Mouse (Mus musculus) cerebellum, postnatal 10 days (tissue): ENCODE data around the gene Rasl12.
A peak's percentile ranks its signal among the peaks of the same experiment; 100 is the strongest.

Experiments used
- DNase-seq, 2 experiments: peaks; one replicate each; pipeline ENCODE4 v3.0.0; 2021; ENCODE audit warnings: mixed read lengths in 2 of 2

Rasl12 gene

GRCm38 (mm10) chr9:65458975-65459374 lies 60.7 kb downstream of the Rasl12 start:
- no peak for DNase-seq

- no peak for DNase-seq
These were observed 61.9 kb downstream of the Rasl12 start for GRCm38 (mm10) chr9:65460198-65460597.

GRCm38 (mm10) chr9:65460732-65461442 lies 62.6 kb downstream of the Rasl12 start, which contains the start of gene Spg21:
TSS of gene Spg21 (plus strand) at chr9:65460947.
- peak; percentile 99 for DNase-seq

GRCm38 (mm10) chr9:65462544-65462943 lies 64.2 kb downstream of the Rasl12 start:
- no peak for DNase-seq

- DNase-seq = peak; percentile 39 to 52
These were observed 65.9 kb downstream of the Rasl12 start for GRCm38 (mm10) chr9:65464161-65464560.
